ENCODE assay signal across 16 mouse cellular contexts in the genomic region with DNA sequence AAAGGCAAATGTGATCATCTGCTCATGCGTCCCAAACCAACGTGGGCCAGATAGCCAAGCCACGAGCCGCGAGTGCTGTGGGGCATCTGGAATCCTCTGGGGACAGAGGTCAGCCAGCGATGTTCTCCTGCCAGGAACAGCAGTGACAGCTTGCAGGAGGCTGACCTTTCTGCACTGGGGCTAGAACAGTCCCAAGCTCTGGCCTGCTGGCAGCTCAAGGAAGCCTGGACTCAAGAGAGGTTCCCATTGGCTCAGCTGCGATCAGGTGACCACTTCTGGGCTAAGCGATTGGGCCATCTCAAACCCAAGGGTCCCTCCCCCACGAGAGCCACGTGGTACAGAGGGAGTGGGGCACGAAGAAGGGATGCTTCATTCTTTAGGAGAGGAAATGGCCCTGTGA. TPM values are rescaled to one million over a fixed set of nuclear protein-coding genes. Genes with fewer than 3 reads are reported as not detected.
DNase-seq lines count a peak whose midpoint lies in the region; ATAC-seq and TF ChIP-seq lines count a peak whose summit lies in the region.
"Had no signal": no experiment of that assay in that cellular context is flagged by ENCODE, and none has a peak within 500 bp of the region (broad histone marks: within the 10 kb centered on the region; RNA-seq: fewer than 3 reads in every experiment).

No protein-coding gene starts in this region.

- peak; percentile 31 for DNase-seq in hindbrain, embryonic 11.5 days (ENCODE audit: low spot score)
- DNase-seq in hindbrain, postnatal 0 days (ENCODE audit: low spot score) = no peak
- DNase-seq in retina, postnatal 1 day = peak; percentile 30
- DNase-seq in retina, embryonic 14.5 days (ENCODE audit: low spot score) = no peak
- DNase-seq in ES-E14 (ENCODE audit: low read depth, low spot score) = peak; percentile 78
- DNase-seq in thymus, postnatal 10 days (ENCODE audit: low spot score in 2 of 2) = no peak
- DNase-seq in layer of hippocampus, adult 9-11 months = no peak
- DNase-seq: cerebellum, postnatal 25 days; gastrocnemius, adult 2 months; lung, adult 18-20 months had no signal

- in situ Hi-C loops in ES-E14 (cut with MboI; ENCODE audit: low sequenced_read_pairs in 2 of 2, unreplicated experiment in 2 of 2) = loop anchor here in 1 of 2 experiments (10.0 kb wide), 1 partner anchor 53 kb away; no protein-coding TSS in a partner anchor

- TF ChIP-seq CTCF in hindbrain, postnatal 0 days (IDR thresholded peaks at IDR 0.05; ENCODE audit: low read depth) = no peak

- no peak overlapping the region for H3K27ac ChIP-seq in hindbrain, embryonic 11.5 days (ENCODE audit: low read depth, low read length)
- H3K27ac ChIP-seq in hindbrain, postnatal 0 days = no peak overlapping the region
- H3K27ac ChIP-seq in ES-E14 (ENCODE audit: insufficient read depth, low read depth, low read length, poor library complexity, severe bottlenecking) = no peak overlapping the region
- H3K27ac ChIP-seq: forebrain, embryonic 12.5 days; gastrocnemius, adult 2 months; limb, embryonic 13.5 days; neural tube, embryonic 15.5 days had no signal

- H3K27me3 ChIP-seq in hindbrain, embryonic 11.5 days (ENCODE audit: control insufficient read depth, insufficient read depth, low read length) = peaks cover 4% of the 10 kb centered on the region
- H3K27me3 ChIP-seq in hindbrain, postnatal 0 days (ENCODE audit: insufficient read depth, low read length) = peaks cover 3% of the 10 kb centered on the region; the same call in 1 of the 2 replicates
- H3K27me3 ChIP-seq: limb, embryonic 13.5 days had no signal

- H3K36me3 ChIP-seq in hindbrain, embryonic 11.5 days (ENCODE audit: control insufficient read depth, insufficient read depth, low read length) = no peaks in the 10 kb centered on the region
- no peaks in the 10 kb centered on the region for H3K36me3 ChIP-seq in hindbrain, postnatal 0 days (ENCODE audit: insufficient read depth, low read length)
- peaks cover 2% of the 10 kb centered on the region; the same call in 1 of the 2 replicates for H3K36me3 ChIP-seq in ES-E14 (ENCODE audit: control insufficient read depth, insufficient read depth, low read length, poor library complexity, severe bottlenecking)
- H3K36me3 ChIP-seq: forebrain, embryonic 12.5 days; limb, embryonic 13.5 days; neural tube, embryonic 15.5 days had no signal

- no peak overlapping the region for H3K4me2 ChIP-seq in hindbrain, embryonic 11.5 days (replicated peaks; ENCODE audit: low read depth, low read length)
- no peak overlapping the region for H3K4me2 ChIP-seq in hindbrain, postnatal 0 days (ENCODE audit: low read depth, low read length)
- H3K4me2 ChIP-seq: forebrain, embryonic 12.5 days; limb, embryonic 13.5 days; neural tube, embryonic 15.5 days had no signal

- H3K9ac ChIP-seq in hindbrain, embryonic 11.5 days (ENCODE audit: low read depth, low read length) = no peak overlapping the region
- H3K9ac ChIP-seq in hindbrain, postnatal 0 days (replicated peaks; ENCODE audit: low read length) = no peak overlapping the region
- H3K9ac ChIP-seq in ES-E14 (ENCODE audit: insufficient read depth, low read depth, low read length, poor library complexity, severe bottlenecking) = no peak overlapping the region
- H3K9ac ChIP-seq: forebrain, embryonic 12.5 days; limb, embryonic 13.5 days; neural tube, embryonic 15.5 days had no signal

- no peaks in the 10 kb centered on the region for H3K4me1 ChIP-seq in hindbrain, embryonic 11.5 days (replicated peaks; ENCODE audit: control insufficient read depth, insufficient read depth, low read length)
- no peaks in the 10 kb centered on the region for H3K4me1 ChIP-seq in hindbrain, postnatal 0 days (ENCODE audit: insufficient read depth, low read length)
- H3K4me1 ChIP-seq in ES-E14 (ENCODE audit: control insufficient read depth in 2 of 2, insufficient read depth in 2 of 2, low read length in 2 of 2, poor library complexity in 1 of 2) = peaks cover 3 to 6% of the 10 kb centered on the region in 2 experiments; a peak in 2 of 4 replicates
- H3K4me1 ChIP-seq: neural tube, embryonic 15.5 days had no signal

- no peak overlapping the region for H3K4me3 ChIP-seq in hindbrain, embryonic 11.5 days (ENCODE audit: low read depth, low read length)
- H3K4me3 ChIP-seq in hindbrain, postnatal 0 days (ENCODE audit: low read length) = no peak overlapping the region
- no peak overlapping the region for H3K4me3 ChIP-seq in ES-E14 (ENCODE audit: insufficient read depth in 1 of 2, low read depth in 1 of 2, low read length in 2 of 2, poor library complexity in 1 of 2, severe bottlenecking in 1 of 2)
- H3K4me3 ChIP-seq: forebrain, embryonic 12.5 days; gastrocnemius, adult 2 months; limb, embryonic 13.5 days; neural tube, embryonic 15.5 days had no signal

- H3K9me3 ChIP-seq in hindbrain, embryonic 11.5 days (ENCODE audit: control insufficient read depth, low read length) = no peaks in the 10 kb centered on the region
- no peaks in the 10 kb centered on the region for H3K9me3 ChIP-seq in hindbrain, postnatal 0 days (ENCODE audit: low read length)
- H3K9me3 ChIP-seq in ES-E14 (ENCODE audit: control insufficient read depth, insufficient read depth, low read depth, low read length) = no peaks in the 10 kb centered on the region
- H3K9me3 ChIP-seq: forebrain, embryonic 12.5 days; limb, embryonic 13.5 days; neural tube, embryonic 15.5 days had no signal

- no peak for ATAC-seq in hindbrain, embryonic 11.5 days (ENCODE audit: low FRiP score)
- no peak for ATAC-seq in hindbrain, postnatal 0 days

- 76% methylated on average over 11 of the region's 11 CpGs for WGBS in hindbrain, embryonic 11.5 days
- WGBS in hindbrain, postnatal 0 days = 64% methylated on average over 11 of the region's 11 CpGs

TF ChIP-seq in ES-E14, 5 proteins besides CTCF, POLR2A, EP300 and RAD21:
- TF ChIP-seq HCFC1 (IDR thresholded peaks at IDR 0.05; ENCODE audit: borderline replicate concordance, insufficient read depth, low read length) (no peak), ZNF384 (IDR thresholded peaks at IDR 0.05; ENCODE audit: low read depth, low read length) (no peak), CHD2 (IDR thresholded peaks at IDR 0.05; ENCODE audit: low read depth, low read length) (no peak), ZC3H11A (IDR thresholded peaks at IDR 0.05; ENCODE audit: borderline replicate concordance, low read depth, low read length) (no peak), MAFK (IDR thresholded peaks at IDR 0.05; ENCODE audit: insufficient read depth, low read depth, low read length) (no peak)

RNA-seq across cellular contexts. Expression of gene Tfap2c, which starts 58.3 kb away (rescaled TPM):
- 2.5 and 2.8 TPM in 2 replicates for polyA plus RNA-seq in hindbrain, embryonic 11.5 days (2014; fragmentation: Nextera tagmentation; extraction: Ambion mirVana)
- total RNA-seq in hindbrain, postnatal 0 days (2014; rRNA removed) = 0.14 and 0.47 TPM in 2 replicates
- polyA plus RNA-seq in hindbrain, postnatal 0 days (2015; fragmentation: Nextera tagmentation; extraction: Ambion mirVana) = 0.31 and 0.43 TPM in 2 replicates
- 18.2 and 19.7 TPM in 2 replicates for total RNA-seq in ES-E14 (2012; rRNA removed)
- total RNA-seq: gastrocnemius, adult 2 months; heart, postnatal 25 days; megakaryocyte, adult 5-6 weeks; MEL had no signal

Comparison
In these comparisons a context has a peak if more than half of its experiments do, and no peak if none do; other contexts are left out.
1. DNase-seq: peak in hindbrain, embryonic 11.5 days (single experiment), retina, postnatal 1 day (single experiment) and ES-E14 (single experiment); none in hindbrain, postnatal 0 days (single experiment), retina, embryonic 14.5 days (single experiment), thymus, postnatal 10 days (0 of 2) and layer of hippocampus, adult 9-11 months (single experiment).
2. RNA of gene Tfap2c, which starts 58.3 kb away (total RNA-seq): 18.2 to 19.7 TPM in ES-E14; 0.14 to 0.47 TPM in hindbrain, postnatal 0 days; every median in the first group is over 10 times any median in the second.